Mouse (Mus musculus) forebrain, embryonic 15.5 days (tissue): ENCODE data around the gene Adora2a. TPM values are rescaled to one million over a fixed set of nuclear protein-coding genes. Genes with fewer than 3 reads are reported as not detected.
"Not testable (repeated sequence)": the region's sequence is repeated elsewhere in the genome, so short reads cannot be mapped to it uniquely, and the experiment has no call there.

Experiments
- ATAC-seq: fragments of 200-750 bp; cut with Nextera tagmentation; replicated peaks from 2 replicates; pipeline ENCODE4 v1.8.0; 2017; ENCODE audit warnings: mild to moderate bottlenecking, moderate TSS enrichment, moderate library complexity
- H3K27ac ChIP-seq: fragments of 300-500 bp; sonication (generic); replicated peaks from 2 replicates; pipeline ENCODE4 v1.5.1; 2015; ENCODE audit warnings: mild to moderate bottlenecking, inconsistent platforms
- H3K27me3 ChIP-seq: fragments of 300-500 bp; sonication (generic); 2 replicates; pipeline ENCODE4 v1.6.1; 2015; ENCODE audit warnings: inconsistent platforms
- H3K36me3 ChIP-seq: fragments of 300-500 bp; sonication (generic); 2 replicates; pipeline ENCODE4 v1.6.1; 2015; ENCODE audit warnings: mild to moderate bottlenecking, inconsistent platforms
- H3K4me1 ChIP-seq: fragments of 300-500 bp; sonication (generic); 2 replicates; pipeline ENCODE4 v1.6.1; 2015; ENCODE audit warnings: inconsistent platforms
- H3K4me2 ChIP-seq: fragments of 300-500 bp; sonication (generic); replicated peaks from 2 replicates; pipeline ENCODE4 v1.6.1; 2015; ENCODE audit warnings: mild to moderate bottlenecking, inconsistent platforms
- H3K4me3 ChIP-seq: fragments of 300-500 bp; sonication (generic); 2 replicates; pipeline ENCODE4 v1.5.1; 2015; ENCODE audit warnings: mild to moderate bottlenecking, inconsistent platforms
- H3K9ac ChIP-seq: fragments of 300-500 bp; sonication (generic); replicated peaks from 2 replicates; pipeline ENCODE4 v1.6.1; 2015; ENCODE audit warnings: mild to moderate bottlenecking, inconsistent platforms
- H3K9me3 ChIP-seq: fragments of 300-500 bp; sonication (generic); 2 replicates; pipeline ENCODE4 v1.6.1; 2016; ENCODE audit warnings: inconsistent platforms
- WGBS: fragments of 180-500 bp; shearing (Covaris S2); methylation state at CpG from one replicate; pipeline ENCODE4 v1.1.7; 2015; ENCODE audit warnings: mixed read lengths; 5-methylcytosine and 5-hydroxymethylcytosine counted together
- polyA plus RNA-seq: library from polyadenylated mRNA; unstranded; fragments of >200 nt; fragmentation: Nextera tagmentation; extraction: Ambion mirVana; gene quantifications from 2 replicates; pipeline ENCODE4 v1.2.1, GENCODE M21; 2015

Adora2a gene
- 6.4 and 8.2 TPM in 2 replicates for polyA plus RNA-seq

- H3K4me1 ChIP-seq, result peaks cover 18% of the 10 kb centered on the region
- H3K9me3 ChIP-seq, result no peaks in the 10 kb centered on the region
- peak within 1 kb of the TSS; percentile 44 for H3K4me3 ChIP-seq
- H3K27me3 ChIP-seq, result peaks cover 14% of the 10 kb centered on the region; the same call in 1 of the 2 replicates
- peaks cover 2% of the 10 kb centered on the region; the same call in 1 of the 2 replicates for H3K36me3 ChIP-seq
- H3K27ac ChIP-seq, result peak within 1 kb of the TSS; percentile 46
- H3K4me2 ChIP-seq, result peak within 1 kb of the TSS; percentile 57
- 0% methylated on average over 4 of the region's 4 CpGs for WGBS
- no peak for ATAC-seq
- peak within 1 kb of the TSS; percentile 39 for H3K9ac ChIP-seq
Measured at GRCm38 (mm10) chr10:75316872-75316907, at the start of gene Adora2a. Adora2a (plus strand) TSS chr10:75316877.

GRCm38 (mm10) chr10:75273020-75273419 is 43.7 kb upstream of the Adora2a start:
- no peaks in the 10 kb centered on the region for H3K4me1 ChIP-seq
- no peak overlapping the region for H3K4me2 ChIP-seq
- no peak for ATAC-seq
- H3K9me3 ChIP-seq, result no peaks in the 10 kb centered on the region
- H3K36me3 ChIP-seq, result peaks cover 40% of the 10 kb centered on the region
- WGBS, result 95% methylated on average over 4 of the region's 4 CpGs
- no peak overlapping the region for H3K27ac ChIP-seq
- no peak overlapping the region for H3K9ac ChIP-seq
- no peak overlapping the region for H3K4me3 ChIP-seq
- H3K27me3 ChIP-seq, result no peaks in the 10 kb centered on the region

- WGBS, result 95% methylated on average over 12 of the region's 12 CpGs
- Histone ChIP-seq H3K9ac (no peak overlapping the region), H3K9me3 (no peaks in the 10 kb centered on the region), H3K27ac (no peak overlapping the region), H3K27me3 (no peaks in the 10 kb centered on the region), H3K4me1 (no peaks in the 10 kb centered on the region), H3K4me2 (no peak overlapping the region), H3K36me3 (peaks cover 44% of the 10 kb centered on the region), H3K4me3 (no peak overlapping the region)
- ATAC-seq, result no peak
Measured at GRCm38 (mm10) chr10:75276427-75277013, 40.2 kb upstream of the Adora2a start.

GRCm38 (mm10) chr10:75277501-75277900 is 39.2 kb upstream of the Adora2a start:
- no peaks in the 10 kb centered on the region for H3K9me3 ChIP-seq
- no peak overlapping the region for H3K4me2 ChIP-seq
- no peaks in the 10 kb centered on the region for H3K4me1 ChIP-seq
- no peak for ATAC-seq
- H3K4me3 ChIP-seq, result no peak overlapping the region
- H3K27me3 ChIP-seq, result no peaks in the 10 kb centered on the region
- H3K27ac ChIP-seq, result no peak overlapping the region
- H3K36me3 ChIP-seq, result peaks cover 44% of the 10 kb centered on the region
- H3K9ac ChIP-seq, result no peak overlapping the region
- WGBS, result 84% methylated on average over 1 of the region's 1 CpGs

- ATAC-seq, result no peak
- no peaks in the 10 kb centered on the region for H3K27me3 ChIP-seq
- H3K9me3 ChIP-seq, result no peaks in the 10 kb centered on the region
- peaks cover 40% of the 10 kb centered on the region for H3K36me3 ChIP-seq
- H3K4me2 ChIP-seq, result no peak overlapping the region
- no peaks in the 10 kb centered on the region for H3K4me1 ChIP-seq
- no peak overlapping the region for H3K4me3 ChIP-seq
- 90% methylated on average over 5 of the region's 5 CpGs for WGBS
- H3K9ac ChIP-seq, result no peak overlapping the region
- H3K27ac ChIP-seq, result no peak overlapping the region
Measured at GRCm38 (mm10) chr10:75282648-75283047, 34.0 kb upstream of the Adora2a start.

GRCm38 (mm10) chr10:75283821-75284220 is 32.9 kb upstream of the Adora2a start:
- H3K9me3 ChIP-seq, result no peaks in the 10 kb centered on the region
- peaks cover 40% of the 10 kb centered on the region for H3K36me3 ChIP-seq
- H3K9ac ChIP-seq, result no peak overlapping the region
- no peak overlapping the region for H3K4me2 ChIP-seq
- no peak overlapping the region for H3K27ac ChIP-seq
- no peaks in the 10 kb centered on the region for H3K4me1 ChIP-seq
- no peak for ATAC-seq
- 92% methylated on average over 3 of the region's 3 CpGs for WGBS
- H3K27me3 ChIP-seq, result no peaks in the 10 kb centered on the region
- no peak overlapping the region for H3K4me3 ChIP-seq

- H3K36me3 ChIP-seq, result peaks cover 20% of the 10 kb centered on the region
- no peaks in the 10 kb centered on the region for H3K9me3 ChIP-seq
- no peak overlapping the region for H3K9ac ChIP-seq
- ATAC-seq, result no peak
- WGBS, result 87% methylated on average over 7 of the region's 7 CpGs
- no peak overlapping the region for H3K4me3 ChIP-seq
- H3K4me1 ChIP-seq, result no peaks in the 10 kb centered on the region
- no peak overlapping the region for H3K4me2 ChIP-seq
- no peak overlapping the region for H3K27ac ChIP-seq
- no peaks in the 10 kb centered on the region for H3K27me3 ChIP-seq
Measured at GRCm38 (mm10) chr10:75288579-75288978, 28.1 kb upstream of the Adora2a start.

GRCm38 (mm10) chr10:75289392-75289791 is 27.3 kb upstream of the Adora2a start:
- no peaks in the 10 kb centered on the region for H3K27me3 ChIP-seq
- no peak for ATAC-seq
- H3K4me1 ChIP-seq, result no peaks in the 10 kb centered on the region
- WGBS, result 81% methylated on average over 4 of the region's 4 CpGs
- no peaks in the 10 kb centered on the region for H3K9me3 ChIP-seq
- no peak overlapping the region for H3K9ac ChIP-seq
- peaks cover 12% of the 10 kb centered on the region for H3K36me3 ChIP-seq
- no peak overlapping the region for H3K27ac ChIP-seq
- no peak overlapping the region for H3K4me2 ChIP-seq
- H3K4me3 ChIP-seq, result no peak overlapping the region

GRCm38 (mm10) chr10:75290650-75291049 is 26.0 kb upstream of the Adora2a start:
- Histone ChIP-seq H3K9ac (no peak overlapping the region), H3K27ac (no peak overlapping the region), H3K27me3 (no peaks in the 10 kb centered on the region), H3K36me3 (peaks cover 9% of the 10 kb centered on the region), H3K4me2 (no peak overlapping the region), H3K4me1 (no peaks in the 10 kb centered on the region), H3K9me3 (no peaks in the 10 kb centered on the region), H3K4me3 (no peak overlapping the region)
- WGBS, result 92% methylated on average over 5 of the region's 5 CpGs
- no peak for ATAC-seq

- H3K4me3 ChIP-seq, result no peak overlapping the region
- H3K9ac ChIP-seq, result no peak overlapping the region
- WGBS, result 90% methylated on average over 1 of the region's 1 CpGs
- H3K9me3 ChIP-seq, result no peaks in the 10 kb centered on the region
- H3K36me3 ChIP-seq, result peaks cover 7% of the 10 kb centered on the region
- no peak overlapping the region for H3K27ac ChIP-seq
- H3K27me3 ChIP-seq, result no peaks in the 10 kb centered on the region
- no peak overlapping the region for H3K4me2 ChIP-seq
- no peaks in the 10 kb centered on the region for H3K4me1 ChIP-seq
- ATAC-seq, result no peak
Measured at GRCm38 (mm10) chr10:75291338-75291737, 25.3 kb upstream of the Adora2a start.

- not testable (repeated sequence) for H3K9ac ChIP-seq, H3K27me3 ChIP-seq, H3K36me3 ChIP-seq, H3K4me1 ChIP-seq, H3K27ac ChIP-seq, H3K4me3 ChIP-seq, ATAC-seq, H3K9me3 ChIP-seq, H3K4me2 ChIP-seq
- WGBS, result 94% methylated on average over 8 of the region's 8 CpGs
Measured at GRCm38 (mm10) chr10:75292206-75292605, 24.5 kb upstream of the Adora2a start.

- peaks cover 8% of the 10 kb centered on the region for H3K36me3 ChIP-seq
- H3K4me2 ChIP-seq, result no peak overlapping the region
- H3K27ac ChIP-seq, result no peak overlapping the region
- no peaks in the 10 kb centered on the region for H3K9me3 ChIP-seq
- no peaks in the 10 kb centered on the region for H3K4me1 ChIP-seq
- H3K9ac ChIP-seq, result no peak overlapping the region
- no peaks in the 10 kb centered on the region for H3K27me3 ChIP-seq
- no peak overlapping the region for H3K4me3 ChIP-seq
- 86% methylated on average over 3 of the region's 3 CpGs for WGBS
- ATAC-seq, result no peak
Measured at GRCm38 (mm10) chr10:75293288-75293687, 23.4 kb upstream of the Adora2a start.

GRCm38 (mm10) chr10:75294362-75294761 is 22.3 kb upstream of the Adora2a start:
- no peaks in the 10 kb centered on the region for H3K4me1 ChIP-seq
- no peak overlapping the region for H3K9ac ChIP-seq
- no peaks in the 10 kb centered on the region for H3K9me3 ChIP-seq
- no peak overlapping the region for H3K27ac ChIP-seq
- 81% methylated on average over 4 of the region's 4 CpGs for WGBS
- H3K4me3 ChIP-seq, result no peak overlapping the region
- no peaks in the 10 kb centered on the region for H3K27me3 ChIP-seq
- no peak for ATAC-seq
- H3K36me3 ChIP-seq, result peaks cover 16% of the 10 kb centered on the region
- H3K4me2 ChIP-seq, result no peak overlapping the region
